Mouse (Mus musculus): Measurements from ENCODE around the gene Ptprf. TPM values are rescaled to one million over a fixed set of nuclear protein-coding genes. Genes with fewer than 3 reads are reported as not detected.

Ptprf gene
- polyA plus RNA-seq, 1 experiment from 2014 or later, result 65.1 TPM

DNA sequence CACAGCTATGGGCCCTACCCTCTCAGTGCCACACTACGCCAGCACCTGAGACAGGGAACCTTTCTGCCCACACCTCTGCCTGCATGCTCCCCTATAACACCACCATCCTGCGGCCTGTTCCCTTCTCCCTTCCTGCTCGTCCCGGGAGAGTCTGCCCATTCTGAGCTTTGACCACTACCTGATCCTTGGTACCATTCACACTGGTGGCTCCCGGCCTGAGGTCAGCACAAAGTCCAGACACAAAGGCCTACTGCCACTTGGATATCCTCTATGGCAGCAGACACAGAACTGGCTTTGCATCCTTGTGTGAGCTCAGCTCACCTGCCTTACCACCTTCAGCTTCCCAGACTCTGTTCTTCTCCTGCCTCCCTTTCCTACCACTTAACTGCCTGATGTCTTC is 72.7 kb downstream of the Ptprf start:
- 87% methylated on average over 5 of the region's 5 CpGs for WGBS
- ATAC-seq (no peak), DNase-seq (ENCODE audit: low spot score) (no peak)
- Histone ChIP-seq H3K4me3 (ENCODE audit: low read depth, low read length) (no peak overlapping the region), H3K9me3 (ENCODE audit: low read length) (no peaks in the 10 kb centered on the region), H3K27me3 (replicated peaks; ENCODE audit: insufficient read depth, low read length) (no peaks in the 10 kb centered on the region), H3K4me2 (replicated peaks; ENCODE audit: low read depth, low read length) (no peak overlapping the region), H3K9ac (replicated peaks; ENCODE audit: low read depth) (no peak overlapping the region), H3K27ac (ENCODE audit: low read length) (no peak overlapping the region), H3K4me1 (ENCODE audit: insufficient read depth, low read depth, low read length) (no peaks in the 10 kb centered on the region), H3K36me3 (ENCODE audit: insufficient read depth, low read length) (peaks cover 20% of the 10 kb centered on the region; the same call in 1 of the 2 replicates)
- TF ChIP-seq CTCF (IDR thresholded peaks at IDR 0.05) (no peak), EP300 (IDR thresholded peaks at IDR 0.05) (no peak)

DNA sequence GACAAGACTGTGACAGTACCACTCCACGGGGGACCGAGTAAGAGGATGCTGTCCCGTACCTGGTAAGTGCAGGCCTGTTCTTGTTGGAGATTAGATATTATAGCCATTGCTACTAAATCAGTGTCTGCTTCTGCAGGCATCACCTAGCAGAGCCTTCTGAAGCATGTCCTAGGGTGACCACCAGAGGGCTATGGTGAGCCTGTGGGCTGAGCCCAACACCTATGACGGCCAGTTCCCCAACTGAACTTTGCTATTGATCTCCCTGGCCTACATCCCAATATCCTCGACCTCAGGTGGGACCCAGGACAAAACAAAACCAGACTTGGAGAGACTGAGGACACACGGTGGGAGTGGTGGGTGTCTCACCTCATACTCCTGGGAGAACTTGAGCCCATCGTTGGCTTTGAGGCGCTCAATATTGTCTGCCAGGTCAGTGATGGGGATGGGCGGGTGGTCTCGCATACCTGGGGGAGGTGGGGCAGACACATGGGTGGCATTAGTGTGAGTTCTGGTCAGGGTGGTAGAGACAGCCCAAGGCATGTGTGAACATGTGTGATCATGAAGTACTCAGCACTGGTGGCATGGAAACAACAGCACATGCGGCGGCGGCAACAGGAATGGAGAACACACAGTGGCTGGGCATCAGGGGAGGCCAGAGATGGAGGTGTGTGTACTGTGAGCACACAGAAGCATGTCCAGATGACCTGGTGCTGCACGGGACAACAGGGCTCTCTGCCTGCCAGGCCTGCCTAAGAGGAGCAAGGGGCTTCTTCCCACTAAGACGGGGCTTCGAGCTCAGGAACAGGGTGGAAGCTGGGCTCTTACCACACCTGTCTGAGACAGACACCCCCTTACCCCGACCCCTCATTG is 74.2 kb downstream of the Ptprf start:
- 76% methylated on average over 17 of the region's 17 CpGs for WGBS
- Histone ChIP-seq H3K36me3 (ENCODE audit: insufficient read depth, low read length) (peaks cover 32% of the 10 kb centered on the region), H3K4me1 (ENCODE audit: insufficient read depth, low read depth, low read length) (no peaks in the 10 kb centered on the region), H3K27me3 (replicated peaks; ENCODE audit: insufficient read depth, low read length) (no peaks in the 10 kb centered on the region), H3K27ac (ENCODE audit: low read length) (no peak overlapping the region), H3K4me3 (ENCODE audit: low read depth, low read length) (no peak overlapping the region), H3K4me2 (replicated peaks; ENCODE audit: low read depth, low read length) (no peak overlapping the region), H3K9ac (replicated peaks; ENCODE audit: low read depth) (no peak overlapping the region), H3K9me3 (ENCODE audit: low read length) (no peaks in the 10 kb centered on the region)
- TF ChIP-seq CTCF (IDR thresholded peaks at IDR 0.05) (peak; percentile 92), EP300 (IDR thresholded peaks at IDR 0.05) (no peak)
- DNase-seq (ENCODE audit: low spot score) (peak; percentile 59), ATAC-seq (peak; percentile 37; the same call in 1 of the 2 replicates)

DNA sequence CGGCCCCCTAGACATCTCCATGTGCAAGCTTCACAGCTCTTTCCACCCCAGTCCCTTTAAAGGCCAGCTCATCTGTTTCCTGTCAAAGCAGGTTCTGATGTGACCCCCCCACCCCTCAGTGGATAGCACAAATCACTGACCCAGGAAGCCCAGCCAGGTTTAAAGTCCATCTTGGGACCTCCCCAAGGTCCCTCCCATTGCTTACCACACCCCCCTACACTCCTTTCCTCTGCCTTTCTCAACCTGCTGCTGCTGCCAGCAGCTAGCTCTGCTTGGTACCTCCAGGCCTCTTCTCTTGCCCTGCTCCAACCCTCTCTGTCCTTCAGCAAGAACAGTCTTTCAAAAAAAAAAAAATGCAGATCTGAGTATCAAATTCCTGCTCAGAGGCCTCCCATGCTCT is 76.3 kb downstream of the Ptprf start:
- DNase-seq (ENCODE audit: low spot score) (no peak), ATAC-seq (no peak)
- H3K9me3 ChIP-seq (ENCODE audit: low read length), result no peaks in the 10 kb centered on the region
- H3K36me3 ChIP-seq (ENCODE audit: insufficient read depth, low read length), result peaks cover 32% of the 10 kb centered on the region
- TF ChIP-seq EP300 (IDR thresholded peaks at IDR 0.05), result no peak
- no peak for TF ChIP-seq CTCF (IDR thresholded peaks at IDR 0.05)
- H3K4me3 ChIP-seq (ENCODE audit: low read depth, low read length), result no peak overlapping the region
- H3K9ac ChIP-seq (replicated peaks; ENCODE audit: low read depth), result no peak overlapping the region
- no peaks in the 10 kb centered on the region for H3K4me1 ChIP-seq (ENCODE audit: insufficient read depth, low read depth, low read length)
- no peak overlapping the region for H3K27ac ChIP-seq (ENCODE audit: low read length)
- 93% methylated on average over 1 of the region's 1 CpGs for WGBS
- no peak overlapping the region for H3K4me2 ChIP-seq (replicated peaks; ENCODE audit: low read depth, low read length)
- no peaks in the 10 kb centered on the region for H3K27me3 ChIP-seq (replicated peaks; ENCODE audit: insufficient read depth, low read length)

DNA sequence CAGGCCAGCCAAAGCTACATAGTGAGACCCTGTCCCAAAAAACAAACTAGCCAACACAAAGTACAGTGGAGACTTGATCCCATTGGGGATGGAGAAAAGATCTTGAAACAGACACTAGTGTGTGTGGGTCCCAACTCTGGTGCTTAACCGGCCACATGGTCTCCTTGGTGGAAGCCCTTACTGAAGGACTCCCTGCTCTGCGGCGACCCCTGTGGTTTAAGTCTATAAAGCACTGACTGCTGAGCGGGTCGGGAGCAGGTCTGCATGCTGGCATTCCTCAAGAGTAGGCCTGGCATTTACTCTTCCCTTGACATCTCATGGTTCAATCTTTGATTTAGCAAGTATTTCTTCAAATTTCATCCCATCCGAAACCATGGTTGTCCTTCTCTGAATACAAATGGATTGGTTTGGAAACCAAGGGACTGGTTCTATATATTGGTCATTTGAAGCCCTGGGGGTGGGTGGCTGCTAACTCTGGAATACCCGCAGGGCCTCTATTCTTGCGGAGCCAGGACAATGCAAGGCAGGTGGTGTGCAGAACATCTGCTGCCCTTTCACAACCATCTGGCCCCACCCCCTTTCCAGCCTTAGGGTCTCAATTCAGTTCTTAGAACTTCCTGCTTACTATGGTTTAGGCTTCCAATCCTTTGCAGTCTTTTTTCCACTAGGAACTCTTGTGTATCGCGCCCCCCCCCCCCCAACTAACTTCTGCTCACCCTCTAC is 84.1 kb downstream of the Ptprf start:
- DNase-seq (ENCODE audit: low spot score), result no peak
- ATAC-seq, result peak; percentile 60
- H3K27ac ChIP-seq (ENCODE audit: low read length), result no peak overlapping the region
- H3K9me3 ChIP-seq (ENCODE audit: low read length), result no peaks in the 10 kb centered on the region
- H3K36me3 ChIP-seq (ENCODE audit: insufficient read depth, low read length), result no peaks in the 10 kb centered on the region; the same call in 1 of the 2 replicates
- H3K9ac ChIP-seq (replicated peaks; ENCODE audit: low read depth), result no peak overlapping the region
- WGBS, result 66% methylated on average over 10 of the region's 10 CpGs
- H3K4me1 ChIP-seq (ENCODE audit: insufficient read depth, low read depth, low read length), result no peaks in the 10 kb centered on the region
- H3K27me3 ChIP-seq (replicated peaks; ENCODE audit: insufficient read depth, low read length), result no peaks in the 10 kb centered on the region
- H3K4me2 ChIP-seq (replicated peaks; ENCODE audit: low read depth, low read length), result no peak overlapping the region
- peak; percentile 55 for TF ChIP-seq CTCF (IDR thresholded peaks at IDR 0.05)
- no peak for TF ChIP-seq EP300 (IDR thresholded peaks at IDR 0.05)
- H3K4me3 ChIP-seq (ENCODE audit: low read depth, low read length), result no peak overlapping the region

DNA sequence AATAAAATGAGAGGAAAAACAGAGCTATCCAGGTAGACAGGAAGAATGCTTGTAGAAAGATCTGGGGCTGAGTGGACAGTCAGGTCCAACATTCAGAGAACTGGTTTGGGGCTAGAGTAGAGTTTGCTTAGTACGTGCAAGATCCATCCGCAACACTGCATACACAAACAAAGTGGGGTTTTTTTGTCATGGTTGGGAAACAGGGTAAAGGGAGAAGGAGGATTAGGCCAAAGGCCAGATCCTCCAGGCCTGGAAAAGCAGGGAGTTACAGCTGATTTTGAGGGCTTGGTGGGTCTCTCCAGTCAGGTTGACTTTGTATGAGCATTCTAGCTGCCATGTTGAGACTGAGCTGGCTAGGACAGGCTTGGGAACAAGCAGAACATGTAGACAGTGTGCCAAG is 85.3 kb downstream of the Ptprf start:
- Histone ChIP-seq H3K27ac (ENCODE audit: low read length) (no peak overlapping the region), H3K4me2 (replicated peaks; ENCODE audit: low read depth, low read length) (no peak overlapping the region), H3K27me3 (replicated peaks; ENCODE audit: insufficient read depth, low read length) (no peaks in the 10 kb centered on the region), H3K9me3 (ENCODE audit: low read length) (no peaks in the 10 kb centered on the region), H3K4me3 (ENCODE audit: low read depth, low read length) (no peak overlapping the region), H3K36me3 (ENCODE audit: insufficient read depth, low read length) (no peaks in the 10 kb centered on the region; the same call in 1 of the 2 replicates), H3K9ac (replicated peaks; ENCODE audit: low read depth) (no peak overlapping the region), H3K4me1 (ENCODE audit: insufficient read depth, low read depth, low read length) (no peaks in the 10 kb centered on the region)
- ATAC-seq, result no peak
- no peak for DNase-seq (ENCODE audit: low spot score)
- TF ChIP-seq EP300 (IDR thresholded peaks at IDR 0.05) (no peak), CTCF (IDR thresholded peaks at IDR 0.05) (no peak)
- 68% methylated on average over 2 of the region's 2 CpGs for WGBS

DNA sequence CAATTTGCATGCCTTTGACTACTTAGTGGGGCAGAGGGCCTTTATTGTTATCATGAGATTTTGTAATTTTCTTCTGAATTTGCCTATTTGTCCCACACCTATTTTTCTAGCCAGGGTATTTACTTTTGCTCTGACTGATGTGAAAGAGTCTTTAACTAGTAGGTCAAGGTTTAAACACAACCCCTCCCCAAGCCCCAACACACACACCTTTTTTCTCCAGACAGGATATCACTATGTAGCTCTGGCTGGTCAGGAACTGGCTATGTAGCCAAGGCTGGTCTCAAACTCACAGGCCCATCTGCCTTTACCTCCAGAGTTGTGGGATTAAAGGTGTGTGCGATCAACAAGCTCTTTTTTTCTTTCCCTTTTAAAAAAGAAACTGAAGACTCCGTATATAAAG is 92.1 kb downstream of the Ptprf start:
- Histone ChIP-seq H3K9ac (replicated peaks; ENCODE audit: low read depth) (no peak overlapping the region), H3K27me3 (replicated peaks; ENCODE audit: insufficient read depth, low read length) (no peaks in the 10 kb centered on the region), H3K4me1 (ENCODE audit: insufficient read depth, low read depth, low read length) (no peaks in the 10 kb centered on the region), H3K27ac (ENCODE audit: low read length) (no peak overlapping the region), H3K4me3 (ENCODE audit: low read depth, low read length) (no peak overlapping the region), H3K36me3 (ENCODE audit: insufficient read depth, low read length) (no peaks in the 10 kb centered on the region), H3K9me3 (ENCODE audit: low read length) (no peaks in the 10 kb centered on the region), H3K4me2 (replicated peaks; ENCODE audit: low read depth, low read length) (no peak overlapping the region)
- ATAC-seq (no peak), DNase-seq (ENCODE audit: low spot score) (no peak)
- TF ChIP-seq EP300 (IDR thresholded peaks at IDR 0.05) (no peak), CTCF (IDR thresholded peaks at IDR 0.05) (no peak)
- WGBS, result 89% methylated on average over 2 of the region's 2 CpGs

Measured in lung, postnatal 0 days (tissue).